7 mouse cellular contexts compared by ENCODE assay signal in genomic region chr11:5861678-5862393, GRCm38 (mm10). TPM values are rescaled to one million over a fixed set of nuclear protein-coding genes. Genes with fewer than 3 reads are reported as not detected.
DNase-seq lines count a peak whose midpoint lies in the region; ATAC-seq lines count a peak whose summit lies in the region.

Aebp1 (plus strand) TSS chr11:5861947.

- peak within 1 kb of the TSS; percentile 52 for H3K4me3 ChIP-seq in brown adipose tissue, adult 24 weeks (ENCODE audit: insufficient read depth, low read depth, low read length)
- peak within 1 kb of the TSS; percentile 43 for H3K4me3 ChIP-seq in intestine, embryonic 14.5 days (ENCODE audit: low read depth, low read length)

- H3K36me3 ChIP-seq in intestine, embryonic 14.5 days (ENCODE audit: control insufficient read depth, insufficient read depth, low read length): 0 out of 2 replicates have a peak, but pooled peaks cover 10% of the 10 kb centered on the region

- no peaks in the 10 kb centered on the region for H3K4me1 ChIP-seq in brown adipose tissue, adult 24 weeks (ENCODE audit: control insufficient read depth, insufficient read depth, insufficient read length, low read length)
- peaks cover 10% of the 10 kb centered on the region for H3K4me1 ChIP-seq in intestine, embryonic 14.5 days (replicated peaks; ENCODE audit: control insufficient read depth, insufficient read depth, low read length)

- WGBS in intestine, embryonic 14.5 days: 2% methylated on average over 59 of the region's 59 CpGs

- ATAC-seq in intestine, embryonic 14.5 days (replicated peaks; ENCODE audit: low FRiP score, low TSS enrichment, low read depth): peak; percentile 67

- no peaks in the 10 kb centered on the region; the same call in 1 of the 2 replicates for H3K27me3 ChIP-seq in intestine, embryonic 14.5 days (replicated peaks; ENCODE audit: control insufficient read depth, insufficient read depth, low read length)

- H3K4me2 ChIP-seq in intestine, embryonic 14.5 days (ENCODE audit: low read length): peak within 1 kb of the TSS; percentile 74

- DNase-seq in R1 (ENCODE audit: low read depth, low spot score) (peak; percentile 47), liver (peak; percentile 64)
- no peak for DNase-seq in gonadal fat pad, adult 2 months (ENCODE audit: low read depth)
- peak; percentile 72 for DNase-seq in intestine, embryonic 14.5 days (ENCODE audit: low spot score)
- peak; percentile 55 for DNase-seq in neural tube, embryonic 10.5 days (ENCODE audit: extremely low spot score, low spot score)
- no peak for DNase-seq in cerebellum, adult 9-10 months

- peak within 1 kb of the TSS; percentile 56 for H3K9ac ChIP-seq in intestine, embryonic 14.5 days (ENCODE audit: low read length)

- no peaks in the 10 kb centered on the region; the same call in 1 of the 2 replicates for H3K9me3 ChIP-seq in intestine, embryonic 14.5 days (ENCODE audit: control insufficient read depth, low read length)

- H3K27ac ChIP-seq in brown adipose tissue, adult 24 weeks (replicated peaks; ENCODE audit: low read depth, low read length): no peak within 1 kb of the TSS
- H3K27ac ChIP-seq in intestine, embryonic 14.5 days (ENCODE audit: low read depth): 0 out of 2 replicates have a peak within 1 kb of the TSS, but pooled peaks have one; percentile 11

RNA-seq across cellular contexts. Expression of gene Aebp1, which starts in this region (rescaled TPM):
- polyA plus RNA-seq in brown adipose tissue, adult 24 weeks (2012; ENCODE audit: insufficient read depth, insufficient read length, missing spikeins): 9.8 and 10.7 TPM in 2 replicates
- 73.9 and 92.9 TPM in 2 replicates for polyA plus RNA-seq in gonadal fat pad, adult 2 months (2012; rRNA removed)
- polyA plus RNA-seq in intestine, embryonic 14.5 days (2014; fragmentation: Nextera tagmentation; extraction: Ambion mirVana): 37.6 and 37.9 TPM in 2 replicates

Comparison
In these comparisons a context has a peak if more than half of its experiments do, and no peak if none do; other contexts are left out.
1. DNase-seq: peak in R1 (single experiment), intestine, embryonic 14.5 days (single experiment), liver (single experiment) and neural tube, embryonic 10.5 days (single experiment); none in gonadal fat pad, adult 2 months (single experiment) and cerebellum, adult 9-10 months (single experiment).